Mouse (Mus musculus) neural tube, embryonic 15.5 days (tissue): Measurements from ENCODE around the gene Slc12a5. TPM values are rescaled to one million over a fixed set of nuclear protein-coding genes. Genes with fewer than 3 reads are reported as not detected.

Experiments used
- ATAC-seq: fragments of 200-750 bp; cut with Nextera tagmentation; 2 replicates; pipeline ENCODE4 v1.8.0; 2017; ENCODE audit warnings: mild to moderate bottlenecking, moderate TSS enrichment, moderate library complexity; ENCODE audit not compliant: low FRiP score
- H3K27ac ChIP-seq: fragments of 300-500 bp; sonication (generic); replicated peaks from 2 replicates; pipeline ENCODE4 v1.5.1; 2015; ENCODE audit warnings: mild to moderate bottlenecking, inconsistent platforms
- H3K27me3 ChIP-seq: fragments of 300-500 bp; sonication (generic); replicated peaks from 2 replicates; pipeline ENCODE4 v1.6.1; 2015; ENCODE audit warnings: inconsistent platforms
- H3K36me3 ChIP-seq: fragments of 300-500 bp; sonication (generic); 2 replicates; pipeline ENCODE4 v1.6.1; 2015; ENCODE audit warnings: inconsistent platforms
- H3K4me1 ChIP-seq: fragments of 300-500 bp; sonication (generic); 2 replicates; pipeline ENCODE4 v1.6.1; 2015; ENCODE audit warnings: inconsistent platforms
- H3K4me2 ChIP-seq: fragments of 300-500 bp; sonication (generic); 2 replicates; pipeline ENCODE4 v1.6.1; 2015; ENCODE audit warnings: inconsistent platforms, mild to moderate bottlenecking, moderate library complexity
- H3K4me3 ChIP-seq: fragments of 300-500 bp; sonication (generic); replicated peaks from 2 replicates; pipeline ENCODE4 v1.5.1; 2015; ENCODE audit warnings: mild to moderate bottlenecking, inconsistent platforms
- H3K9ac ChIP-seq: fragments of 300-500 bp; sonication (generic); replicated peaks from 2 replicates; pipeline ENCODE4 v1.6.1; 2015; ENCODE audit warnings: mild to moderate bottlenecking, inconsistent platforms
- H3K9me3 ChIP-seq: fragments of 300-500 bp; sonication (generic); replicated peaks from 2 replicates; pipeline ENCODE4 v1.6.1; 2016; ENCODE audit warnings: inconsistent platforms
- WGBS: fragments of 180-500 bp; shearing (Covaris S2); methylation state at CpG from one replicate; pipeline ENCODE4 v1.1.7; 2015; ENCODE audit warnings: mixed read lengths; 5-methylcytosine and 5-hydroxymethylcytosine counted together
- polyA plus RNA-seq: library from polyadenylated mRNA; unstranded; fragments of >200 nt; fragmentation: Nextera tagmentation; extraction: Ambion mirVana; gene quantifications from 2 replicates; pipeline ENCODE4 v1.2.1, GENCODE M21; 2015

Slc12a5 gene
- polyA plus RNA-seq, 1 experiment from 2014 or later: 61.8 TPM

DNA sequence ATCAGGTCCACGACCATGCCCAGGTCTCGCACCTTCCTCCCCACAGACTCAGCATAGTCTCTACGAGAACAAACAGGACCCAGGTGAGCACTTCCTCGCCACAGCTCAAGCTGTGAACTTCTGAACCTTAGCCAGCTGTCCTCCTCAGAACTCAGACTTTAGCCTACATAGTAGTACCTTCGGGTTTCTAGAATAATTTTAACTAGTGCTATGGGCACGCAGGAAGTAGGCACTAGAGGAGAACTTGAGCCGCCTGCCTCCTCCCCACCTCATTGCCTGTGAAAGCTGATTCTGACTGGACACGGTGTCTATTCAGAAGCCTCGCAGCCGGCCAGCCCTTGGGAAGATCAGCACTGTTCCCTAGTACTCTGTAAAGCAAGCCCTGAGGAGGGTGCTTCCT is 43.6 kb downstream of the Slc12a5 start:
- Histone ChIP-seq H3K36me3 (peaks cover 98% of the 10 kb centered on the region), H3K9ac (no peak overlapping the region), H3K4me1 (no peaks in the 10 kb centered on the region), H3K27me3 (no peaks in the 10 kb centered on the region; the same call in 1 of the 2 replicates), H3K9me3 (no peaks in the 10 kb centered on the region), H3K4me3 (no peak overlapping the region), H3K4me2 (no peak overlapping the region), H3K27ac (no peak overlapping the region)
- ATAC-seq: no peak
- 85% methylated on average over 10 of the region's 10 CpGs for WGBS

DNA sequence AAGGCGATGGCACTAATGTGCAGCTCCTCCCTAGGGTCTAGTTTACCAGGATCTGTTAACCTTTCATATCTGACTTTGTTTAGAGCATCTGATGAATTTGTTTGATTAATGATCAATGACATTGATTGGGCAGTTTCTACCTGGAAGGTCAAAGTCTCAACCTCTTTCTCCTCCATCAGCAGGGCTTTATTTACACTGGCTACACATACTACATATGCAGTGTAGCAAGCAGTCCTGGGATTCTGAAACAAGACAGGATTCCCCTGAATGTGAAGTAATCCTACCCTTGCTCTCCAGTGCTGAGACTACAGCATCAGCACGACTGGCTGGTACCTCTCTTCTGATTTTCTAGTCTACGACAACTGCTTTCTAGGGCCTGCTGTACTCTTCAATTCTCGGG is 46.2 kb downstream of the Slc12a5 start:
- 99% methylated on average over 4 of the region's 4 CpGs for WGBS
- ATAC-seq: no peak
- no peaks in the 10 kb centered on the region for H3K9me3 ChIP-seq
- H3K36me3 ChIP-seq: peaks cover 99% of the 10 kb centered on the region
- H3K4me3 ChIP-seq: no peak overlapping the region
- no peak overlapping the region for H3K4me2 ChIP-seq
- no peaks in the 10 kb centered on the region for H3K4me1 ChIP-seq
- no peak overlapping the region for H3K9ac ChIP-seq
- H3K27me3 ChIP-seq: no peaks in the 10 kb centered on the region
- no peak overlapping the region for H3K27ac ChIP-seq

DNA sequence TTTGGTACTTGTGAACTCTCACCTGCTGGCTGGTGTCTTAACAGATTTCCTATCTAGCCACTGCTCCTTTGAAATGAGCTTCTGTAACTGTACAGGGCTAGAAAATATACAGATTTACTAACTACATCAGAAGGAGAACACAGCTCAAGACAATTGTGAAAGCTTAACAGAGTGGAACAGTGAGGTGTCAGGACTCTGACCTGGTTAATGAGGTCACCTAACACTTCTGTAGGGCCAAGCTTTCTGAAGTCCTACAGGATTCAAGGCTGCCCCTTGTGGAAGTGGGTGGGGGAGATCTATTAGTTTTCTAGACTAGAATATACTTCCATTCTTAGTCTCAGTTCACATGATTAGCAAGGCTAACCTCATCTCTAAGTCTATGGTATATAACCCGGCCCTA is 47.4 kb downstream of the Slc12a5 start:
- Histone ChIP-seq H3K27ac (no peak overlapping the region), H3K4me3 (no peak overlapping the region), H3K9ac (no peak overlapping the region), H3K36me3 (peaks cover 99% of the 10 kb centered on the region), H3K4me1 (no peaks in the 10 kb centered on the region), H3K27me3 (no peaks in the 10 kb centered on the region), H3K9me3 (no peaks in the 10 kb centered on the region), H3K4me2 (no peak overlapping the region)
- ATAC-seq: no peak
- 95% methylated on average over 1 of the region's 1 CpGs for WGBS

DNA sequence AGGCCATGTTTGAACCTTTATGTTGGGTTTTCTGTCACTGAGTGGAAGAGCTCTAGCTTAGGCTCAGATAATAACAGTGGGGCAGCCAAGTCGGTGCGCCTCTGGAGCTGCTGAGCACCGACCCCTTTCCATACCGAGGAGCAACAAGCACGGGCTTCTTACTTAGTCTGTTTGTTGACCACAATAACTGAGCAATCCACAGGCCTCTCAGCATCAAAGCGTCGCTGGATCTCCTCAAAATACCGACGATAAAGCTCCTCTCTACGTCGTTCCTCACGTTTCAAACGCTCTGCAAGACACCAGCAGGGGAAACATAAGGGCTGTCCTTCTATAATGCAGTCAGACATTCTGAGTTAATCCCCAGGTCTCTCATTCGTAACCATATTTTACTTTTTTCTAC is 48.6 kb downstream of the Slc12a5 start:
- no peaks in the 10 kb centered on the region for H3K27me3 ChIP-seq
- no peaks in the 10 kb centered on the region for H3K9me3 ChIP-seq
- no peak for ATAC-seq
- H3K9ac ChIP-seq: no peak overlapping the region
- no peak overlapping the region for H3K4me2 ChIP-seq
- no peaks in the 10 kb centered on the region for H3K4me1 ChIP-seq
- no peak overlapping the region for H3K27ac ChIP-seq
- peaks cover 91% of the 10 kb centered on the region for H3K36me3 ChIP-seq
- no peak overlapping the region for H3K4me3 ChIP-seq
- 96% methylated on average over 14 of the region's 14 CpGs for WGBS

DNA sequence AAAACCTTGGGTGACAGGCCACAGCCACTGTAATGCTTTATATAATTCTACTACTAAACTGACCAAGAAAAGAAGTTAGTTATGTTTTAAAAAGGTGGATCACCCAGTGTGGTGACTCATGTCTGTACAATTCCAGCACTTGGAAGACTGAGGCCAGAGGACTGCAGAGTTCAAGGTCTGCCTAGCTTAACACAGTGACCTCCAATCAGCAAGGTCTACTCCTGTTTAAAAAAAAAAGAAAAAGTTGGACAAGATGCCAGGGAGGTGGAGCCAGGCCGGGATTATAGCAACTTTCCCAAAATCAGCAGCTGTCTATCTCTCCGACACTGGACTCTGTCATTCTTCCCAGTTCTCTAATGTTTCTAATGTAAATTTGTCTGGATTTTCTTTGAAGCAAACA is 49.0 kb downstream of the Slc12a5 start:
- H3K4me3 ChIP-seq: no peak overlapping the region
- no peak overlapping the region for H3K27ac ChIP-seq
- H3K27me3 ChIP-seq: no peaks in the 10 kb centered on the region
- no peaks in the 10 kb centered on the region for H3K4me1 ChIP-seq
- no peak for ATAC-seq
- H3K36me3 ChIP-seq: peaks cover 87% of the 10 kb centered on the region
- 92% methylated on average over 2 of the region's 2 CpGs for WGBS
- H3K9ac ChIP-seq: no peak overlapping the region
- H3K9me3 ChIP-seq: no peaks in the 10 kb centered on the region
- no peak overlapping the region for H3K4me2 ChIP-seq

DNA sequence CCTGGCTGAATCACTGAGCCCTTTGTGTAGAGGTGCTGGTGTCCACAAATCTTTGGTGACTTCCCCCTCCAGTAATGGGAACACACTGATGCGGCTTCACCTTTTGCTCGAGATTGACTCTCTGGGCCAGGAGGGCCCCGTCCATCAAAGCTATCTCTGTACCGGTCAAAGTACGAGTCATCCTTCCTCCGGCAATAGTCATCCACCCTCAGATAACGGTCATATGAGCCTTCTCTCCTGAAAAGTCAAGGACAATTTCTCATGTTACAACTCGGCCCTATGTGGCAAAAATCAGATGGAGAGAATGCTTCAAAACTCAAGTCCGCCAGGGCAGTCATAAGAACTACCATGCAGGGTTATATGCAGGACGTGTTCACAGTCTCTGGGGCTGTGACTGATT is 49.7 kb downstream of the Slc12a5 start:
- ATAC-seq: no peak
- Histone ChIP-seq H3K9me3 (no peaks in the 10 kb centered on the region), H3K36me3 (peaks cover 79% of the 10 kb centered on the region), H3K4me2 (no peak overlapping the region), H3K4me3 (no peak overlapping the region), H3K27me3 (no peaks in the 10 kb centered on the region), H3K9ac (no peak overlapping the region), H3K4me1 (no peaks in the 10 kb centered on the region), H3K27ac (no peak overlapping the region)
- 93% methylated on average over 10 of the region's 10 CpGs for WGBS

DNA sequence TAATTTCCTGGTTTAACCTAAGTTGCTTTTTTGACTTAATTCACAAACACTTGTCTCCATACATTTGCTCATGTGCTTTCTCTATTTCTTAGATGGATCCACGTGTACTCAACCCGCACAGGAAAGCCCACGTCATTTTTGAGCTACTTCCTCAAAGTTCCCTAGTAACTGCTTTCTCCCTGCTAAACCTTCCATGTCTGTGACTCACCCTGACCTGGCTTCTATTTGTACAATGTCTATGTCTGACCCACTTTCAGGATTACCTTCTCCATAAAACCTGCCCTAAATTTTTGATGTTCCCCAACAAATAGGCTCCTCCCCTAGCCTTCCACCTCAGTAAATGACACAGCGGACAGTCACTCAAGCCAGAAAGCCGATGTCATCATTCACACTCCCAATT is 54.3 kb downstream of the Slc12a5 start:
- Histone ChIP-seq H3K27ac (no peak overlapping the region), H3K4me3 (no peak overlapping the region), H3K9ac (no peak overlapping the region), H3K4me2 (no peak overlapping the region), H3K36me3 (peaks cover 47% of the 10 kb centered on the region), H3K27me3 (no peaks in the 10 kb centered on the region), H3K4me1 (no peaks in the 10 kb centered on the region), H3K9me3 (no peaks in the 10 kb centered on the region)
- ATAC-seq: no peak
- 92% methylated on average over 5 of the region's 5 CpGs for WGBS

DNA sequence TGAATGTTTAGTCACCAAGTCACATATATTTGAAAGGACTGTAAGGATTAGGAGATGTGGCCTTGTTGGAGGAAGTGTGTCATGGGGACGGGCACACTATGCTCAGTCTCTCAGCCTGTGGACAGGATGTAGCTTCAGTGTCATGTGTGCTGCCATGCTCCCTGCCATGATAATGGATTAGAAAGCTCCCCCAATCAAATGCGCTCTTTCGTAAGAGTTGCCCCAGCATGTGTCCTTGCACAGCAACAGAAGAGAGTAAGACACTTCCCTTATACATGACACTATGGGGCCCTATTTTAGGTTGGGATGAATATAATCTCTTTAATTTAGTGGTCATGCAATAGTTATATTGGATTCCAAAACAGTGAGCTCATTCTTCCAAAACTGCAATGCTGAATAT is 59.9 kb downstream of the Slc12a5 start:
- ATAC-seq: no peak
- 73% methylated on average over 3 of the region's 3 CpGs for WGBS
- no peak overlapping the region for H3K4me2 ChIP-seq
- H3K9ac ChIP-seq: no peak overlapping the region
- no peaks in the 10 kb centered on the region for H3K9me3 ChIP-seq
- H3K4me3 ChIP-seq: no peak overlapping the region
- no peak overlapping the region for H3K27ac ChIP-seq
- H3K27me3 ChIP-seq: no peaks in the 10 kb centered on the region
- peaks cover 14% of the 10 kb centered on the region for H3K36me3 ChIP-seq
- 0 out of 2 replicates have a peak, but pooled peaks cover 3% of the 10 kb centered on the region for H3K4me1 ChIP-seq

DNA sequence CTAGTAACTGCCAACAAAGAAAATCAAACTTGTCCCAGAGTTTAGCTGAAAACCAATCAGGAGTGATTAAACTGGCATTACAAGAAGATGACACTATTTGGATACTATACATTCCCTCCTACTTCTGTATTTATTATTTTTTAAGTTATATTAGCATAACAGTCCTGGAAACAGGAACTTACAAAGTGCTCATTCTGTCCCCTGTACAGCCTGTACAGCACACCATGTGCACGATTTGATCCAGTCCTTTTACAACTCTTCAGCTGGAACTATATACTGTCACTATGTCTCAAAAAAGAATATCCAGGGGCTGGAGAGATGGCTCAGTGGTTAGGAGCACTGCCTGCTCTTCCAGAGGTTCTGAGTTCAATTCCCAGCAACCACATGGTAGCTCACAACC is 66.6 kb downstream of the Slc12a5 start:
- H3K9ac ChIP-seq: no peak overlapping the region
- no peaks in the 10 kb centered on the region for H3K9me3 ChIP-seq
- no peak overlapping the region for H3K4me2 ChIP-seq
- WGBS: 67% methylated on average over 1 of the region's 1 CpGs
- H3K4me1 ChIP-seq: peaks cover 31% of the 10 kb centered on the region
- H3K27ac ChIP-seq: no peak overlapping the region
- H3K36me3 ChIP-seq: no peaks in the 10 kb centered on the region; the same call in none of the 2 replicates
- ATAC-seq: no peak
- no peak overlapping the region for H3K4me3 ChIP-seq
- H3K27me3 ChIP-seq: no peaks in the 10 kb centered on the region

DNA sequence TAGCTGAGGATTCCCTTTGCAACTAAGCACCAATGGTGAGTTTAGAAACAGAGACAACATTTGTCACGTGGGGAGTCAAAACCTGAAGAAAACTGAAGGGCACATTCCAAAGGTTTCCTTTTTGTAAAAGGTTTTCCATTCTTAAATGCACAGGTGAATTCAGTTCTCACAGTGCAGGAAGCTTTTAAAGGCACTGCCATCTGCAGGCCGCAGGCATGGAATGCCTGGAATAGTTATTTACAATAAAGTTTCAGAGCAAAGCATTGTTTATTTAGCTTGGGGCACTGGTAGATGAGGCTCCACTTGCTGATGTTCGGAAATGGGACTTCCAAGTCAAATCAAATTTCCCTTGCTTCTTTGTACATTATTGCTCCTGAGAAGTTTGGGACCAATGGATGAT is 71.9 kb downstream of the Slc12a5 start:
- Histone ChIP-seq H3K9ac (no peak overlapping the region), H3K27ac (no peak overlapping the region), H3K4me3 (peak overlapping the region; percentile 84), H3K9me3 (no peaks in the 10 kb centered on the region), H3K27me3 (no peaks in the 10 kb centered on the region), H3K4me1 (peaks cover 42% of the 10 kb centered on the region), H3K36me3 (no peaks in the 10 kb centered on the region), H3K4me2 (peak overlapping the region; percentile 67)
- WGBS: 42% methylated on average over 3 of the region's 3 CpGs
- no peak for ATAC-seq

DNA sequence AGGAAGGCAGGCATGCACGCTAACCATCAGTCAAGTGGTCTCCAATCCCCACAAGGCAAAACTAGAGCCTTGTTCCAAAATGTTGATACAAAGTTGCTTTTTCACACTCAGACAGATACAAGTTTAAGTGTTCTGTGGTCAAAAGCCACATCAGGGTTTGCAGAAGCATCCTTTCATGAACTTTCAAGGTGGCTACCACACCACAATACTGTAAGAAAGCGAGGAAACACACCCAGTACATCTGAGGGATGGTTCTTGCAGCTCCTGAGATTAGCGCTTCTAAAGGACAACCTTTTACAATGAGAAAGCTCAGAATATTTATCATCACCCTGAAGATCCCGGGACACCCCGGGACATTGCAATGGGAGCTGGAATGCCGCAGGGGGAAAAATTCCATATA is 72.7 kb downstream of the Slc12a5 start:
- no peaks in the 10 kb centered on the region for H3K27me3 ChIP-seq
- WGBS: 37% methylated on average over 6 of the region's 6 CpGs
- H3K36me3 ChIP-seq: no peaks in the 10 kb centered on the region
- H3K4me2 ChIP-seq: peak overlapping the region; percentile 67
- peaks cover 42% of the 10 kb centered on the region for H3K4me1 ChIP-seq
- peak overlapping the region; percentile 98 for H3K9ac ChIP-seq
- ATAC-seq: no peak
- H3K9me3 ChIP-seq: no peaks in the 10 kb centered on the region
- peak overlapping the region; percentile 84 for H3K4me3 ChIP-seq
- H3K27ac ChIP-seq: no peak overlapping the region

DNA sequence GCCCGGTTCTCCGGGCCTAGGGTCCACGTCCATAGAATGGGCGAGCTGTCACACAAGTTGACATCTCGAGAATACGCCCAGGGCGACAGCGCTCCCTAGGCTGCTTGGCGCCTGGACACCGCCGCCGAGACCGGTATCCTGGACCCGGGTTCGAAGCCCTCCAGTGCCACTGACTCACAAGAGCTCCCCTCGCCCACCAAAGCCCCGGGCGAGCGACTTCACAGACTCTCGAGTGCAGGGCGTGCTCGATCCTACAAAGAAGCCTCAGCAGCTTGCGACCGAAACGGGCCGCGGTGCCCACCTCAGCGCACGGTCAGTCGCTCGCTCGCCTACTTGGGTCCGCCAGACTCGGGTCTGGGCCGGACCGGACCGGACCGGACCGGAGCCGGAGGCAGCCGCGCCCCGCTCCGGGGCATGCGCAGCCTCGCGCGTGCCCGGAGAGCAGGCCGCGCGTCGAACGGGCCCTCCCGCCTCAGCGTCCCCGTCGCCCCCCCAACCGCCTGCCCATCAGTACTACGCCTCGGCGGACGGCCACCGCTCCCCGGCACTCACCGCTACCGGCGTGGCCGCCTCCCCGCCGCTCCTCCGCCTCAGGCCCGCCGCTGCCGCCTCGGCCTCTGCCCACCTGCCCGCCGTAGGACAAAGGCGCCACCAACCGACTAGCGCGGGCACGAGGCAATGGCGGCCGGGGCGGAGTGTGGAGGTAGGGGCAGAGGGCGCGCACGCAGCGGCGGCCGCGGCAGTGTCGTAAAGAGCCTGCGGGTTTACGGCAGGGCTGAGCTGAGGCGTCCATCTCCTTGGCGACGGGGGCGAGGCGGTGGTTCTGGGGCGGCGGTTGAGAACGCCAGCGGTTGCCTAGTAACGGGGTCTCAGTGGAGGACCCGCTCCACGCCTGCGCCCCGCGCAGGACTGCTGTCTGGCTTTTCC is 73.8 kb downstream of the Slc12a5 start, which contains the start of gene Ncoa5:
Gene Ncoa5, minus strand, starts transcription at position 737 of the 927 bp plus-strand sequence.
- Histone ChIP-seq H3K4me2 (peak within 1 kb of the TSS; percentile 67), H3K27me3 (no peaks in the 10 kb centered on the region), H3K36me3 (no peaks in the 10 kb centered on the region), H3K4me3 (peak within 1 kb of the TSS; percentile 84), H3K9ac (peak within 1 kb of the TSS; percentile 98), H3K9me3 (no peaks in the 10 kb centered on the region), H3K4me1 (peaks cover 34% of the 10 kb centered on the region), H3K27ac (peak within 1 kb of the TSS; percentile 91)
- WGBS: under 1% methylated on average over 108 of the region's 111 CpGs
- ATAC-seq: peak; percentile 97
